Mouse (Mus musculus): ENCODE measurements around the gene Mob1b. TPM values are rescaled to one million over a fixed set of nuclear protein-coding genes. Genes with fewer than 3 reads are reported as not detected.
A peak's percentile ranks its signal among the peaks of the same experiment; 100 is the strongest.
"Not testable (repeated sequence)": the region's sequence is repeated elsewhere in the genome, so short reads cannot be mapped to it uniquely, and the experiment has no call there.

Gene Mob1b
- polyA plus RNA-seq, 1 experiment from 2014 or later = 16.2 TPM

DNA sequence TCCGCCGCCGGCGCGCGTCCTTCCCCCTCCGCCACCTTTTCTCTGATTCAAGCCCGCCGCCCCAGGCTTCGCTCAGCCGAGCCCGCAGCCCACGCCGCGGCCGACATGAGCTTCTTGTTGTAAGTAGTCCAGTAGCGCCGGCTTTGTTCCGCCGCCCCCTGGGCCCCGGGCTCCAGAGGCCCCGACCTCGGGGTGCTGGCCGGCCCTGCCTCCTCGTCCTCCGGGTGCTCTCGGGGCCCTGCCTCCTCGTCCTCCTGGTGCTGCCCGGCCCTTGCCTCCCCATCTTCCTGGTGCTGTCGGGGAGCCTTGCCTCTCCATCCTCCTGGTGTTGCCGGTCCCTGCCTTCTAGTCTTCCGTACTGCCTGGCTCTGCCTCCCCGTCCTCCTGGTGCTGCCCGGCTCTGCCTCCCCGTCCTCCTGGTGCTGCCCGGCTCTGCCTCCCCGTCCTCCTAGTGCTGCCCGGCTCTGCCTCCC lies 384 bp downstream of the Mob1b start:
- Histone ChIP-seq H3K9me3 (ENCODE audit: control insufficient read depth, low read length) (no peaks in the 10 kb centered on the region), H3K36me3 (ENCODE audit: control insufficient read depth, insufficient read depth, low read length) (no peaks in the 10 kb centered on the region), H3K4me2 (ENCODE audit: low read depth) (peak overlapping the region; percentile 96), H3K4me3 (ENCODE audit: low read depth, low read length) (peak overlapping the region; percentile 97), H3K9ac (ENCODE audit: low read length) (peak overlapping the region; percentile 96), H3K27ac (ENCODE audit: low read depth, low read length) (peak overlapping the region; percentile 83), H3K4me1 (ENCODE audit: control insufficient read depth, insufficient read depth, low read length) (peaks cover 13% of the 10 kb centered on the region), H3K27me3 (ENCODE audit: control insufficient read depth, insufficient read depth, low read length) (no peaks in the 10 kb centered on the region)
- under 1% methylated on average over 38 of the region's 38 CpGs for WGBS
- ATAC-seq (ENCODE audit: insufficient read depth, low FRiP score, low TSS enrichment) (peak; percentile 78), DNase-seq (ENCODE audit: low spot score) (no peak)

DNA sequence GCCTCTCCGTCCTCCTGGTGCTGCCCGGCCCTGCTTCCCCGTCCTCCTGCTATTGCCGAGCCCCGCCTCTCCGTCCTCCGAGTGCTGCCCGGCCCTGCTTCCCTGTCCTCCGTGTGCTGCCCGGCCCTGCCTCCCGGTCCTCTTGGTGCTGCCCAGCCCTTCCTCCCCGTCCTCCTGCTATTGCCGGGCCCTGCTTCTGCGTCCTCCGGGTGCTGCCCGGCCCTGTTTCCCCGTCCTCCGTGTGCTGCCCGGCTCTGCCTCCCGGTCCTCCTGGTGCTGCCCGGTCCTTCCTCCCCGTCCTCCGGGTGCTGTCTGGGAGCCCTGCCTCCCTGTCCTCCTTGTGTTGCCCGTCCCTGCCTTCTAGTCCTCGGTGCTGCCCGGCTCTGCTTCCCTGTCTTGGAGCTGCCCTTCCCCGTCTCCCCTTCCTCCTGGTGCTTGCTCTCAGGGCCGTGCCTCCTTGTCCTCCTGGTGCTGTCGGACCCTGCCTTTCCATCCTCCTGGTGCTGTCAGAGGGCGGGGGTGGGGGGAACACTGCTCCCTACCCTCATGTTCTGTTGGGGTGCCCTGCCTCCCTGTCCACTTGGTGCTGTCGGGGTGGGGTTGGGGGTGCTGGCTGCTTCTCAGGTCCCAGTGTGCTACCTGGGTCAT lies 1.0 kb downstream of the Mob1b start:
- 0 out of 2 replicates have a peak overlapping the region, but pooled peaks have one; percentile 4 for H3K27ac ChIP-seq (ENCODE audit: low read depth, low read length)
- H3K4me1 ChIP-seq (ENCODE audit: control insufficient read depth, insufficient read depth, low read length) = peaks cover 13% of the 10 kb centered on the region
- DNase-seq (ENCODE audit: low spot score) (peak; percentile 30), ATAC-seq (ENCODE audit: insufficient read depth, low FRiP score, low TSS enrichment) (0 out of 2 replicates have a peak, but pooled peaks have one; percentile 11)
- H3K9ac ChIP-seq (ENCODE audit: low read length) = peak overlapping the region; percentile 96
- H3K4me3 ChIP-seq (ENCODE audit: low read depth, low read length) = peak overlapping the region; percentile 97
- H3K4me2 ChIP-seq (ENCODE audit: low read depth) = peak overlapping the region; percentile 96
- H3K36me3 ChIP-seq (ENCODE audit: control insufficient read depth, insufficient read depth, low read length) = no peaks in the 10 kb centered on the region
- 2% methylated on average over 31 of the region's 31 CpGs for WGBS
- no peaks in the 10 kb centered on the region for H3K9me3 ChIP-seq (ENCODE audit: control insufficient read depth, low read length)
- H3K27me3 ChIP-seq (ENCODE audit: control insufficient read depth, insufficient read depth, low read length) = no peaks in the 10 kb centered on the region

DNA sequence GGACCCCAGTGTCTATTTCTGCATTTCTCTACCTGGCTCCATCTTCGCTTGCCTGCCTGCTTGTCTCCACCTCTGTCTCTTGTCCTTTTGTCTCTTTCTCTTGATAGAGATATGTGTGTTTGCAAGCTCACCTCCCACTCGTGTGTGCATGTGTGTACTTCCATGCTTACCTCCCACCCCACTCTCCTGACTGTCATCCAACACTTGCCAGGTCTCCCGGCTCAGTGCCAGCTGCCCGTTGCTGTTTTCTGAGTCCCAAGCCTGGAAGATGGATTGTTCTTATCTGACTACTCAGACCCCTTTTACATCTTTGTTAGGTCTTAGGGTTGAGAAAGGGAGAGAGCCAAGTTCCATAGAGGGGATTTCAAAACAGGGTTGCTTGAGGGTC lies 1.6 kb downstream of the Mob1b start:
- Histone ChIP-seq H3K9ac (ENCODE audit: low read length) (peak overlapping the region; percentile 96), H3K4me2 (ENCODE audit: low read depth) (peak overlapping the region; percentile 96), H3K27me3 (ENCODE audit: control insufficient read depth, insufficient read depth, low read length) (no peaks in the 10 kb centered on the region), H3K27ac (ENCODE audit: low read depth, low read length) (no peak overlapping the region), H3K4me3 (ENCODE audit: low read depth, low read length) (peak overlapping the region; percentile 97), H3K4me1 (ENCODE audit: control insufficient read depth, insufficient read depth, low read length) (peaks cover 13% of the 10 kb centered on the region), H3K9me3 (ENCODE audit: control insufficient read depth, low read length) (no peaks in the 10 kb centered on the region), H3K36me3 (ENCODE audit: control insufficient read depth, insufficient read depth, low read length) (no peaks in the 10 kb centered on the region)
- DNase-seq (ENCODE audit: low spot score) (no peak), ATAC-seq (ENCODE audit: insufficient read depth, low FRiP score, low TSS enrichment) (no peak)
- 29% methylated on average over 4 of the region's 4 CpGs for WGBS

DNA sequence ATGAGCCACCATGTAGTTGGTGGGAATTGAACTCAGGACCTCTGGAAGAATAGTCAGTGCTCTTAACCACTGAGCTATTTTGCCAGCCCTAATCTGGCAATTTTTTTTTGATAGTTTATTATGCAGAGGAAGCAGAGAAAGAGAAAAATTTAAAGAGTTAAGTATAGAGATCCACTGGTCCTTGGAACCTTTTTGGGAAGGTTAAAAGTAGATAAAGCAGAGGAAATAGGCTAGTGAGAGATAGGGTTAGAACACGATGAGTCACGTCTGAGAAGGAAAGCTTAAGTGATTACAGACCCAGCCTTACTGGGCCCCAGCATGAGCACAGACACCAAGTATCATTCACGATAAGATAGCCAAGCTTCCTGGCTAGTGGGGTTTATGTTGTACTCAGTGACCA lies 3.4 kb downstream of the Mob1b start:
- no peak overlapping the region for H3K4me3 ChIP-seq (ENCODE audit: low read depth, low read length)
- H3K36me3 ChIP-seq (ENCODE audit: control insufficient read depth, insufficient read depth, low read length) = no peaks in the 10 kb centered on the region
- H3K27me3 ChIP-seq (ENCODE audit: control insufficient read depth, insufficient read depth, low read length) = no peaks in the 10 kb centered on the region
- 77% methylated on average over 3 of the region's 3 CpGs for WGBS
- no peaks in the 10 kb centered on the region for H3K9me3 ChIP-seq (ENCODE audit: control insufficient read depth, low read length)
- no peak overlapping the region for H3K9ac ChIP-seq (ENCODE audit: low read length)
- no peak overlapping the region for H3K27ac ChIP-seq (ENCODE audit: low read depth, low read length)
- peaks cover 13% of the 10 kb centered on the region for H3K4me1 ChIP-seq (ENCODE audit: control insufficient read depth, insufficient read depth, low read length)
- ATAC-seq (ENCODE audit: insufficient read depth, low FRiP score, low TSS enrichment) (no peak), DNase-seq (ENCODE audit: low spot score) (no peak)
- no peak overlapping the region for H3K4me2 ChIP-seq (ENCODE audit: low read depth)

DNA sequence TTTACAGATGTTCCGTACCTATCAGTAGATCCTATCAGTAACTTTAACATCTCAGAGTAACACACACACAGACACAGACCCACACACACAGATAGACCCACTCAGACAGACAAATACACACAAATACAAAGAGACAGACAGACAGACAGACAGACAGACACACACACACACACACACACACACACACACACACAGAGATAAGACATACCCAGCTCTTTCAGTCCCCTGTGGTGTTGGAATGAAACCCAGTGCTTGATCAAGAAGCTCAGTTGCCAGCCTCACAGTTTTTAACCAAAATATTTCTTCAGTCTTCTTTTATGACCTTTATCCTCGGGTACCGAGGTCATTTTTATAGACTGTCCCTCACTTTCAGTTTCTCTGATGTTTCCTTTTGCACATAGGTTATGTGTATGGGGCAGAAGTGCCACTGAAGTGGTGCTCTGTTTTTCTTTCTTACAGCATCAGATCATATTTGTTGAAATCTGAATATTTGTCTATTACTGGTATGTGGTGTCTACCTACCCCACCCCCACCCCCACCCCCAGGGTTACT lies 7.0 kb downstream of the Mob1b start:
- H3K9ac ChIP-seq (ENCODE audit: low read length) = no peak overlapping the region
- no peaks in the 10 kb centered on the region for H3K27me3 ChIP-seq (ENCODE audit: control insufficient read depth, insufficient read depth, low read length)
- peaks cover 3% of the 10 kb centered on the region for H3K4me1 ChIP-seq (ENCODE audit: control insufficient read depth, insufficient read depth, low read length)
- H3K27ac ChIP-seq (ENCODE audit: low read depth, low read length) = no peak overlapping the region
- H3K4me2 ChIP-seq (ENCODE audit: low read depth) = no peak overlapping the region
- WGBS = 82% methylated on average over 3 of the region's 3 CpGs
- no peaks in the 10 kb centered on the region for H3K9me3 ChIP-seq (ENCODE audit: control insufficient read depth, low read length)
- H3K36me3 ChIP-seq (ENCODE audit: control insufficient read depth, insufficient read depth, low read length) = no peaks in the 10 kb centered on the region
- no peak for DNase-seq (ENCODE audit: low spot score)
- H3K4me3 ChIP-seq (ENCODE audit: low read depth, low read length) = no peak overlapping the region
- no peak for ATAC-seq (ENCODE audit: insufficient read depth, low FRiP score, low TSS enrichment)

DNA sequence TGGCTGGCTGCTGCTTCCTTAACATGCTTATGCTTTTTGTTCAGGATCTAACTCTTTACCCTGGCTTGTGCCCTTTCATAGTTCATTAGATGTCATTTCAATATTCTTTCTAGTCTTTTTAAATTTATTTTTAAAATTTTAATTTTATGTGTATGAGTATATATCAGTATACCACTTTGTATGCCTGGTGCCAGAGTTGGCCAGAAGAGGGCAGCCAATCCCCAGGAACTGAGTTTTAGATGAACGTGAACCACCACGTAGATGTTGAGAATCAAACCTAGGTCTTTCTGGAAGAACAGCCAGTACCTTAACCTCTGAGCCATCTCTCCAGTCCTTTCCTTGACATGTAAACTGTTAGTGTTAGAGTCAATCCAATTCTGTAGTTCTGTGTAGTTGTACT lies 14.1 kb downstream of the Mob1b start:
- WGBS = 96% methylated on average over 2 of the region's 2 CpGs
- Histone ChIP-seq H3K36me3 (ENCODE audit: control insufficient read depth, insufficient read depth, low read length) (no peaks in the 10 kb centered on the region), H3K27ac (ENCODE audit: low read depth, low read length) (no peak overlapping the region), H3K9me3 (ENCODE audit: control insufficient read depth, low read length) (no peaks in the 10 kb centered on the region), H3K27me3 (ENCODE audit: control insufficient read depth, insufficient read depth, low read length) (no peaks in the 10 kb centered on the region), H3K4me3 (ENCODE audit: low read depth, low read length) (no peak overlapping the region), H3K9ac (ENCODE audit: low read length) (no peak overlapping the region), H3K4me2 (ENCODE audit: low read depth) (no peak overlapping the region), H3K4me1 (ENCODE audit: control insufficient read depth, insufficient read depth, low read length) (no peaks in the 10 kb centered on the region)
- DNase-seq (ENCODE audit: low spot score) (no peak), ATAC-seq (ENCODE audit: insufficient read depth, low FRiP score, low TSS enrichment) (no peak)

DNA sequence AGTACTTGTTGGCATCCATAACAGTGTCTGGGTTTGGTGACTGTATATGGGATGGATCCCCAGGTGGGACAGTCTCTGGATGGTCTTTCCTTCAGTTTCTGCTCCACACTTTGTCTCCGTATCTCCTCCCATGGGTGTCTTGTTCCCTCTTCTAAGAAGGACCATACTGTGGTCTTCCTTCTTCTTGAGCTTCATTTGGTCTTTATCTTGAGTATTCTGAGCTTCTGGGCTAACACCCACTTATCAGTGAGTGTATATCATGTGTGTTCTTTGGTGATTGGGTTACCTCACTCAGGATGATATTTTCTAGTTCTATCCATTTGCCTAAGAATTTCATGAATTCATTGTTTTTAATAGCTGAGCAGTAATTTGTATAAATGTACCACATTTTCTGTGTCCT lies 20.4 kb downstream of the Mob1b start:
- not testable (repeated sequence) for H3K9ac ChIP-seq (ENCODE audit: low read length); H3K36me3 ChIP-seq (ENCODE audit: control insufficient read depth, insufficient read depth, low read length); H3K4me1 ChIP-seq (ENCODE audit: control insufficient read depth, insufficient read depth, low read length); H3K27me3 ChIP-seq (ENCODE audit: control insufficient read depth, insufficient read depth, low read length); ATAC-seq (ENCODE audit: insufficient read depth, low FRiP score, low TSS enrichment); H3K4me3 ChIP-seq (ENCODE audit: low read depth, low read length); H3K4me2 ChIP-seq (ENCODE audit: low read depth); H3K9me3 ChIP-seq (ENCODE audit: control insufficient read depth, low read length); H3K27ac ChIP-seq (ENCODE audit: low read depth, low read length); DNase-seq (ENCODE audit: low spot score)
- WGBS = 100% methylated on average over 1 of the region's 1 CpGs

DNA sequence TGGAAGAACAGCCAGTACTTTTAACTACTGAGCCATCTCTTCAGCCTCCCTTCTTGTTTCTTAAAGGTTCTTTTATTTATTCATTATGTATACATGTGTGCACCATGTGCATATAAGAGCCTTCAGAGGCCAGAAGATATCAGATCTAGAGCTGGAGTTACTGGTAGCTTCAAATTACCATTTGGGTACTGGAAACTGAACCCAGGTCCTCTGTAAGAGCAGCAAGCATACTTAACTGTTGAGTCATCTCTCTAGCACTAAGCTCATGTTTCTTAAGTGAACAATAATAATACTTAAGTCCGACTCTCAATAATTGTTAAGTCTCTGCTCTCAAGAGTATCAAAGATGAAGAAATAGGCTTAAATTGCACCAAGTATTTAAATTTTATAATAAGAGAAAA lies 27.1 kb downstream of the Mob1b start:
- ATAC-seq (ENCODE audit: insufficient read depth, low FRiP score, low TSS enrichment) = no peak
- H3K4me2 ChIP-seq (ENCODE audit: low read depth) = no peak overlapping the region
- no peak overlapping the region for H3K27ac ChIP-seq (ENCODE audit: low read depth, low read length)
- H3K4me3 ChIP-seq (ENCODE audit: low read depth, low read length) = no peak overlapping the region
- no peaks in the 10 kb centered on the region; the same call in 1 of the 2 replicates for H3K36me3 ChIP-seq (ENCODE audit: control insufficient read depth, insufficient read depth, low read length)
- WGBS = 87% methylated on average over 1 of the region's 1 CpGs
- DNase-seq (ENCODE audit: low spot score) = no peak
- no peaks in the 10 kb centered on the region for H3K9me3 ChIP-seq (ENCODE audit: control insufficient read depth, low read length)
- no peak overlapping the region for H3K9ac ChIP-seq (ENCODE audit: low read length)
- no peaks in the 10 kb centered on the region for H3K4me1 ChIP-seq (ENCODE audit: control insufficient read depth, insufficient read depth, low read length)
- no peaks in the 10 kb centered on the region for H3K27me3 ChIP-seq (ENCODE audit: control insufficient read depth, insufficient read depth, low read length)

DNA sequence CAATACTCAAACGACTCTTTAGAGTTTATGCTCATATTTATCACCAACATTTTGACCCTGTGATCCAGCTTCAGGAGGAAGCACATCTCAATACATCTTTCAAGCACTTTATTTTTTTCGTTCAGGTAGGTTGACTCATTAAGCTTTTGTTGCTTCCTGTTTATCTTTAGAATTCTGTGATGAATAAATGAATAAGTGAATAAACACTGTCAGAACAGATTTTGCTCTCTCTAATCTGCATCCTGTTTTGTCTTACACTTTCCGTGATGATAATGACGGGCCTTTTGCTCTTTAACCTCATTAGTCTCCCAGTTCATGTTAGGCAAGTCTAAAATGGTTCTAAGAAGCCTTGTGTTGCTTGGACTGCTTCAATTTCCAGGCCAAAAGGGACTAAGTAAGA lies 32.5 kb downstream of the Mob1b start:
- H3K4me3 ChIP-seq (ENCODE audit: low read depth, low read length) = no peak overlapping the region
- ATAC-seq (ENCODE audit: insufficient read depth, low FRiP score, low TSS enrichment) = no peak
- 91% methylated on average over 4 of the region's 4 CpGs for WGBS
- H3K4me1 ChIP-seq (ENCODE audit: control insufficient read depth, insufficient read depth, low read length) = no peaks in the 10 kb centered on the region
- no peak overlapping the region for H3K4me2 ChIP-seq (ENCODE audit: low read depth)
- H3K27me3 ChIP-seq (ENCODE audit: control insufficient read depth, insufficient read depth, low read length) = no peaks in the 10 kb centered on the region
- DNase-seq (ENCODE audit: low spot score) = no peak
- no peak overlapping the region for H3K9ac ChIP-seq (ENCODE audit: low read length)
- no peaks in the 10 kb centered on the region for H3K9me3 ChIP-seq (ENCODE audit: control insufficient read depth, low read length)
- no peak overlapping the region for H3K27ac ChIP-seq (ENCODE audit: low read depth, low read length)
- no peaks in the 10 kb centered on the region for H3K36me3 ChIP-seq (ENCODE audit: control insufficient read depth, insufficient read depth, low read length)

All from neural tube, embryonic 11.5 days (tissue).